Comparison of ENCODE assay signal across 8 mouse cellular contexts in genomic region chrX:7714135-7714899, GRCm38 (mm10). TPM values are rescaled to one million over a fixed set of nuclear protein-coding genes. Genes with fewer than 3 reads are reported as not detected.
A peak's percentile ranks its signal among the peaks of the same experiment; 100 is the strongest.
DNase-seq lines count a peak whose midpoint lies in the region; ATAC-seq and TF ChIP-seq lines count a peak whose summit lies in the region.
"Not testable (repeated sequence)": the region's sequence is repeated elsewhere in the genome, so short reads cannot be mapped to it uniquely, and the experiment has no call there.

TSS of gene Wdr45 (plus strand) at chrX:7714333.

- TF ChIP-seq EP300 in ES-Bruce4 (IDR thresholded peaks at IDR 0.05; ENCODE audit: insufficient read depth, low read depth, low read length): not testable (repeated sequence)

- H3K9me3 ChIP-seq in ES-Bruce4 (replicated peaks; ENCODE audit: control insufficient read depth, insufficient read depth, low read length, poor library complexity, severe bottlenecking); forebrain, embryonic 14.5 days (replicated peaks; ENCODE audit: control insufficient read depth, low read length); neural tube, embryonic 15.5 days (replicated peaks): not testable (repeated sequence)

- H3K4me3 ChIP-seq in ES-Bruce4 (ENCODE audit: low read depth, low read length): peak within 1 kb of the TSS; percentile 96
- peak within 1 kb of the TSS; percentile 28 for H3K4me3 ChIP-seq in forebrain, embryonic 14.5 days (ENCODE audit: low read depth, low read length)
- peak within 1 kb of the TSS; percentile 34 for H3K4me3 ChIP-seq in neural tube, embryonic 15.5 days (replicated peaks)

- H3K4me2 ChIP-seq in forebrain, embryonic 14.5 days (ENCODE audit: low read length): peak within 1 kb of the TSS; percentile 45
- peak within 1 kb of the TSS; percentile 54 for H3K4me2 ChIP-seq in neural tube, embryonic 15.5 days

- H3K27me3 ChIP-seq in ES-Bruce4 (ENCODE audit: control insufficient read depth, insufficient read depth, low read length, poor library complexity, severe bottlenecking); forebrain, embryonic 14.5 days (replicated peaks; ENCODE audit: control insufficient read depth, insufficient read depth, low read length); neural tube, embryonic 15.5 days (replicated peaks): not testable (repeated sequence)

- TF ChIP-seq CTCF in ES-Bruce4 (IDR thresholded peaks at IDR 0.05; ENCODE audit: low read depth, low read length): not testable (repeated sequence)

- peak within 1 kb of the TSS; percentile 95 for H3K9ac ChIP-seq in ES-Bruce4 (ENCODE audit: low read depth, poor library complexity, severe bottlenecking)
- peak within 1 kb of the TSS; percentile 53 for H3K9ac ChIP-seq in forebrain, embryonic 14.5 days (ENCODE audit: low read length)
- H3K9ac ChIP-seq in neural tube, embryonic 15.5 days (replicated peaks): not testable (repeated sequence)

- H3K4me1 ChIP-seq in ES-Bruce4 (ENCODE audit: control insufficient read depth, insufficient read depth, low read length); forebrain, embryonic 14.5 days (ENCODE audit: control insufficient read depth, insufficient read depth, low read length); neural tube, embryonic 15.5 days: not testable (repeated sequence)

- not testable (repeated sequence) for H3K36me3 ChIP-seq in ES-Bruce4 (ENCODE audit: control insufficient read depth, insufficient read depth, low read length, poor library complexity, severe bottlenecking); forebrain, embryonic 14.5 days (ENCODE audit: control insufficient read depth, insufficient read depth, low read length); neural tube, embryonic 15.5 days

- DNase-seq in cerebellum, adult 11 months: peak; percentile 93
- peak; percentile 97 for DNase-seq in forebrain, embryonic 14.5 days (ENCODE audit: low spot score)
- DNase-seq in heart, postnatal 14 days: peak; percentile 88 to 90
- peak; percentile 95 for DNase-seq in layer of hippocampus, adult 11-12 months (ENCODE audit: low spot score)
- peak; percentile 95 to 97 for DNase-seq in lung, adult 18-20 months
- peak; percentile 95 for DNase-seq in testis, postnatal 14 days (ENCODE audit: low spot score)

- peak within 1 kb of the TSS; percentile 86 for H3K27ac ChIP-seq in ES-Bruce4 (ENCODE audit: insufficient read depth, low read length)
- H3K27ac ChIP-seq in forebrain, embryonic 14.5 days (ENCODE audit: low read depth, low read length): not testable (repeated sequence)
- 0 out of 2 replicates have a peak within 1 kb of the TSS, but pooled peaks have one; percentile 54 for H3K27ac ChIP-seq in neural tube, embryonic 15.5 days (replicated peaks)

- intact Hi-C loops in heart, postnatal 14 days (cut with DNase I): not testable (repeated sequence)

- peak; percentile 98 for ATAC-seq in forebrain, embryonic 14.5 days
- ATAC-seq in neural tube, embryonic 15.5 days (ENCODE audit: low FRiP score): peak; percentile 98

- 28% methylated on average over 21 of the region's 60 CpGs for WGBS in forebrain, embryonic 14.5 days
- WGBS in neural tube, embryonic 15.5 days: 16% methylated on average over 42 of the region's 60 CpGs

- peak; percentile 63 for TF ChIP-seq POLR2A in ES-Bruce4 (IDR thresholded peaks at IDR 0.05; ENCODE audit: insufficient read depth, low read length)

RNA-seq across cellular contexts. Expression of gene Wdr45, which starts in this region (rescaled TPM):
- 44.6 and 56.8 TPM in 2 replicates for polyA plus RNA-seq in ES-Bruce4 (2011; ENCODE audit: insufficient read depth, insufficient read length, low read depth, missing spikeins)
- polyA plus RNA-seq in forebrain, embryonic 14.5 days (2014; fragmentation: Nextera tagmentation; extraction: Ambion mirVana): 30.2 and 31.3 TPM in 2 replicates
- 10 to 100 TPM; 28.8 to 38.3 TPM for total RNA-seq in heart, postnatal 14 days (2021)
- 34.6 and 34.9 TPM in 2 replicates for polyA plus RNA-seq in neural tube, embryonic 15.5 days (2015; fragmentation: Nextera tagmentation; extraction: Ambion mirVana)

Comparison
In these comparisons a context has a peak if more than half of its experiments do, and no peak if none do; other contexts are left out.
1. H3K4me3 ChIP-seq: peak in every context shown above with its lines; median percentile 96 in ES-Bruce4; 34 in neural tube, embryonic 15.5 days; 28 in forebrain, embryonic 14.5 days.